Mouse (Mus musculus) heart, adult 2 months (tissue): ENCODE data around the gene Fryl. TPM values are rescaled to one million over a fixed set of nuclear protein-coding genes. Genes with fewer than 3 reads are reported as not detected.

Experiments used
- DNase-seq, 2 experiments: peaks; one replicate each; pipeline ENCODE4 v3.0.0; 2021
- H3K27ac ChIP-seq: fragments of 200-600 bp; 2 replicates; pipeline ENCODE4 v1.8.1; 2022
- H3K27me3 ChIP-seq: fragments of 200-500 bp; 2 replicates; pipeline ENCODE4 v1.6.1; 2012; ENCODE audit warnings: mild to moderate bottlenecking, low read length, inconsistent platforms, mixed read lengths; ENCODE audit not compliant: control insufficient read depth, insufficient read depth
- H3K36me3 ChIP-seq: fragments of 200-500 bp; 2 replicates; pipeline ENCODE4 v1.6.1; 2012; ENCODE audit warnings: low read length, inconsistent platforms; ENCODE audit not compliant: control insufficient read depth, insufficient read depth
- H3K4me1 ChIP-seq: fragments of 200-500 bp; 2 replicates; pipeline ENCODE4 v1.6.1; 2011; ENCODE audit warnings: low read length; ENCODE audit not compliant: control insufficient read depth, insufficient read depth
- H3K4me3 ChIP-seq: fragments of 200-600 bp; 2 replicates; pipeline ENCODE4 v1.8.1; 2022
- H3K79me2 ChIP-seq: fragments of 200-500 bp; replicated peaks from 2 replicates; pipeline ENCODE4 v1.6.1; 2012; ENCODE audit warnings: mild to moderate bottlenecking, inconsistent platforms, low read length, moderate library complexity, mixed read lengths; ENCODE audit not compliant: control insufficient read depth, insufficient read depth
- H3K9ac ChIP-seq: fragments of 200-500 bp; 2 replicates; pipeline ENCODE4 v1.6.1; 2012; ENCODE audit warnings: low read depth, mild to moderate bottlenecking, control low read depth, inconsistent platforms, low read length, mixed read lengths
- CTCF ChIP-seq: fragments of 200-600 bp; IDR thresholded peaks from 2 replicates; pipeline ENCODE4 v1.8.1; 2022; ENCODE audit warnings: antibody characterized with exemption, mild to moderate bottlenecking, moderate library complexity
- EP300 ChIP-seq: fragments of 200-500 bp; IDR thresholded peaks from 2 replicates; pipeline ENCODE4 v1.6.1; 2011; ENCODE audit warnings: low read depth, low read length, control low read depth; ENCODE audit not compliant: insufficient read depth
- POLR2A ChIP-seq: fragments of 200-500 bp; IDR thresholded peaks from 2 replicates; pipeline ENCODE4 v1.6.1; 2011; ENCODE audit warnings: mild to moderate bottlenecking, low read depth, low read length, control low read depth; ENCODE audit not compliant: insufficient read depth
- WGBS: fragments of 180-500 bp; shearing (Covaris S2); methylation state at CpG from one replicate; pipeline ENCODE4 v1.1.7; 2018; 5-methylcytosine and 5-hydroxymethylcytosine counted together
- intact Hi-C: fragments of 180-260 bp; cut with DNase I; formaldehyde crosslinking; loops from one replicate; pipeline ENCODE4 v1.15.1; 2025
- polyA plus RNA-seq: library from polyadenylated mRNA; depleted of rRNA; stranded (reverse); fragments of >200 nt; gene quantifications from 2 replicates; pipeline ENCODE4 v1.2.3, GENCODE M21; 2012
- total RNA-seq, 2 experiments: library from RNA; stranded (reverse); gene quantifications; 2 replicates each; pipeline ENCODE4 v1.2.3; 2021

Fryl gene
- total and polyA plus RNA-seq, 3 experiments = 25.9 to 40.7 (median 32.9) TPM

GRCm38 (mm10) chr5:73228291-73229049, 27.9 kb downstream of the Fryl start:
- H3K36me3 ChIP-seq = peaks cover 8% of the 10 kb centered on the region
- 48% methylated on average over 12 of the region's 12 CpGs for WGBS
- TF ChIP-seq CTCF = no peak
- TF ChIP-seq EP300 = no peak
- TF ChIP-seq POLR2A = no peak
- peak overlapping the region; percentile 83 for H3K27ac ChIP-seq
- H3K27me3 ChIP-seq = no peaks in the 10 kb centered on the region
- intact Hi-C loops = no loop called here
- H3K79me2 ChIP-seq = peaks cover 6% of the 10 kb centered on the region
- no peak for DNase-seq
- peaks cover 31% of the 10 kb centered on the region for H3K4me1 ChIP-seq
- no peak overlapping the region for H3K9ac ChIP-seq
- no peak overlapping the region for H3K4me3 ChIP-seq

GRCm38 (mm10) chr5:73227518-73228101, 28.8 kb downstream of the Fryl start:
- Histone ChIP-seq H3K4me1 (peaks cover 25% of the 10 kb centered on the region), H3K27me3 (no peaks in the 10 kb centered on the region), H3K9ac (no peak overlapping the region), H3K4me3 (no peak overlapping the region), H3K27ac (peak overlapping the region; percentile 59), H3K36me3 (peaks cover 4% of the 10 kb centered on the region; the same call in 1 of the 2 replicates), H3K79me2 (peaks cover 6% of the 10 kb centered on the region)
- DNase-seq = peak in 1 of 2 experiments; percentile 39
- intact Hi-C loops = loop anchor here (2.0 kb wide), 1 partner anchor 27 kb away; no protein-coding TSS in a partner anchor
- TF ChIP-seq EP300 (no peak), CTCF (no peak), POLR2A (0 out of 2 replicates have a peak, but pooled peaks have one; percentile 28)
- 51% methylated on average over 11 of the region's 11 CpGs for WGBS

- Histone ChIP-seq H3K27ac (no peak overlapping the region), H3K36me3 (peaks cover 3% of the 10 kb centered on the region), H3K9ac (no peak overlapping the region), H3K27me3 (no peaks in the 10 kb centered on the region), H3K4me3 (no peak overlapping the region), H3K79me2 (peaks cover 6% of the 10 kb centered on the region), H3K4me1 (peaks cover 3% of the 10 kb centered on the region)
- intact Hi-C loops = no loop called here
- no peak for DNase-seq
- 75% methylated on average over 6 of the region's 6 CpGs for WGBS
- TF ChIP-seq POLR2A (no peak), EP300 (no peak), CTCF (no peak)
Measured at GRCm38 (mm10) chr5:73223065-73223464, 33.4 kb downstream of the Fryl start.

GRCm38 (mm10) chr5:73222397-73222796, 34.0 kb downstream of the Fryl start:
- H3K27me3 ChIP-seq = no peaks in the 10 kb centered on the region
- TF ChIP-seq POLR2A = no peak
- no peak for TF ChIP-seq EP300
- TF ChIP-seq CTCF = peak; percentile 56
- H3K27ac ChIP-seq = no peak overlapping the region
- no peak for DNase-seq
- no peak overlapping the region for H3K4me3 ChIP-seq
- H3K79me2 ChIP-seq = peaks cover 6% of the 10 kb centered on the region
- H3K9ac ChIP-seq = no peak overlapping the region
- 41% methylated on average over 6 of the region's 6 CpGs for WGBS
- peaks cover 3% of the 10 kb centered on the region for H3K36me3 ChIP-seq
- H3K4me1 ChIP-seq = peaks cover 3% of the 10 kb centered on the region
- intact Hi-C loops = no loop called here

- intact Hi-C loops = no loop called here
- 92% methylated on average over 7 of the region's 7 CpGs for WGBS
- peaks cover 6% of the 10 kb centered on the region for H3K79me2 ChIP-seq
- peaks cover 3% of the 10 kb centered on the region for H3K36me3 ChIP-seq
- H3K4me3 ChIP-seq = no peak overlapping the region
- H3K27me3 ChIP-seq = no peaks in the 10 kb centered on the region
- DNase-seq = no peak
- no peak overlapping the region for H3K9ac ChIP-seq
- no peak for TF ChIP-seq EP300
- H3K27ac ChIP-seq = no peak overlapping the region
- peaks cover 3% of the 10 kb centered on the region for H3K4me1 ChIP-seq
Measured at GRCm38 (mm10) chr5:73221826-73222225, 34.6 kb downstream of the Fryl start.

GRCm38 (mm10) chr5:73219716-73220115, 36.7 kb downstream of the Fryl start:
- intact Hi-C loops = no loop called here
- Histone ChIP-seq H3K4me1 (peaks cover 4% of the 10 kb centered on the region), H3K27me3 (no peaks in the 10 kb centered on the region), H3K36me3 (peaks cover 3% of the 10 kb centered on the region), H3K4me3 (no peak overlapping the region), H3K79me2 (peaks cover 8% of the 10 kb centered on the region), H3K27ac (no peak overlapping the region), H3K9ac (no peak overlapping the region)
- DNase-seq = no peak
- TF ChIP-seq EP300 = no peak
- no peak for TF ChIP-seq POLR2A
- TF ChIP-seq CTCF = no peak
- WGBS = 94% methylated on average over 3 of the region's 3 CpGs
